ENCODE assay signal across 8 mouse cellular contexts in the genomic region with DNA sequence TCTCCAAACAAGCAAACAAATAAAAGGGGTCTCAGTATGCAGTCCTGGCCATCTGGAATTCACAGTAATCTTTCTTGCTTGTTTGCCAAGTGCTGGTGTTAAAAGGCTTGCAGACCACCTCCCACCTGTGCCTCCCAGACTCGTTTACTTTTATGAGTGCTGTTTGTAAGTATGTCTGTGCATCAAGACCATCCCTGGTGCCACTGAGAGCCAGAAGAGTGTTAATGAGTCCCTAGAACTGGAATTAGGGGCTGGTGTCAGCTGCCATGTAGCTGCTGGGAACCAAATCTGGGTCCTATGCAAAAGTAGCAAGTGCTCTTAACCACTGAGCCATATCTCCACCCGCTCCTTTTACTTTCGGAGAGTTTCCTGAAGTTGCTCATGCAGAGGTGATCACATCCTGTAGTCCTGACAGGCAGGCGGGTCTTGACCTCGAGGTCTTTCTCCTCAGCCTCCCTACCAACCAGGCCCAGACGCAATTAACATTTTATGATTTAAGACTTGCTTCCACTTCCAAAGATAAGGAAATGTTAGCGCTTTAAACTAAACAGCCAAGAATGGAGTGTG. TPM values are rescaled to one million over a fixed set of nuclear protein-coding genes. Genes with fewer than 3 reads are reported as not detected.
DNase-seq lines count a peak whose midpoint lies in the region; ATAC-seq and TF ChIP-seq lines count a peak whose summit lies in the region.

No protein-coding gene starts in this region.

- WGBS in liver, adult 2 months: 4% methylated on average over 7 of the region's 7 CpGs
- 13% methylated on average over 7 of the region's 7 CpGs for WGBS in embryonic facial prominence, embryonic 10.5 days
- WGBS in hindbrain, postnatal 0 days: 14% methylated on average over 7 of the region's 7 CpGs

- peak overlapping the region; percentile 86 for H3K4me2 ChIP-seq in hindbrain, postnatal 0 days (ENCODE audit: low read depth, low read length)
- peak overlapping the region; percentile 97 for H3K4me2 ChIP-seq in myocyte (ENCODE audit: low read depth)

- no peak for TF ChIP-seq CTCF in liver, adult 2 months (IDR thresholded peaks at IDR 0.05; ENCODE audit: low read depth, low read length)
- no peak for TF ChIP-seq CTCF in hindbrain, postnatal 0 days (IDR thresholded peaks at IDR 0.05; ENCODE audit: low read depth)

- DNase-seq in liver, adult 2 months (ENCODE audit: extremely low read depth, low read depth, low spot score): no peak
- DNase-seq in liver: no peak
- DNase-seq in embryonic facial prominence, embryonic 10.5 days (ENCODE audit: low spot score): no peak
- DNase-seq in hindbrain, postnatal 0 days (ENCODE audit: low spot score): no peak
- DNase-seq in left cerebral cortex, adult 9 months (ENCODE audit: low spot score in 2 of 2): no peak
- no peak for DNase-seq in frontal cortex, postnatal 25 days (ENCODE audit: low spot score in 2 of 2)
- no peak for DNase-seq in urinary bladder, postnatal 36 days (ENCODE audit: low spot score in 2 of 2)

- no peaks in the 10 kb centered on the region for H3K27me3 ChIP-seq in liver, adult 2 months (ENCODE audit: control insufficient read depth, insufficient read depth, low read length)
- no peaks in the 10 kb centered on the region for H3K27me3 ChIP-seq in embryonic facial prominence, embryonic 10.5 days (replicated peaks; ENCODE audit: low read depth, poor library complexity, severe bottlenecking)
- H3K27me3 ChIP-seq in hindbrain, postnatal 0 days (ENCODE audit: insufficient read depth, low read length): no peaks in the 10 kb centered on the region
- H3K27me3 ChIP-seq in myocyte (ENCODE audit: control insufficient read depth, insufficient read depth, insufficient read length): no peaks in the 10 kb centered on the region

- peak overlapping the region; percentile 92 for H3K9ac ChIP-seq in liver, adult 2 months (ENCODE audit: low read depth, low read length)
- H3K9ac ChIP-seq in hindbrain, postnatal 0 days (replicated peaks; ENCODE audit: low read length): peak overlapping the region; percentile 78

- no peak for ATAC-seq in hindbrain, postnatal 0 days

- peak overlapping the region; percentile 61 for H3ac ChIP-seq in myocyte (ENCODE audit: control insufficient read depth, insufficient read length)

- no peak for TF ChIP-seq POLR2A in liver, adult 2 months (IDR thresholded peaks at IDR 0.05; ENCODE audit: extremely low read depth, insufficient read depth, low read length)
- no peak for TF ChIP-seq POLR2A in myocyte (IDR thresholded peaks at IDR 0.05; ENCODE audit: insufficient read length, low read depth)

- peaks cover 14% of the 10 kb centered on the region for H3K4me1 ChIP-seq in liver, adult 2 months (ENCODE audit: control insufficient read depth, insufficient read depth, low read length)
- H3K4me1 ChIP-seq in embryonic facial prominence, embryonic 10.5 days: peaks cover 27% of the 10 kb centered on the region
- H3K4me1 ChIP-seq in hindbrain, postnatal 0 days (ENCODE audit: insufficient read depth, low read length): peaks cover 12% of the 10 kb centered on the region

- no peaks in the 10 kb centered on the region; the same call in 1 of the 2 replicates for H3K79me2 ChIP-seq in liver, adult 2 months (ENCODE audit: control insufficient read depth, insufficient read depth, low read length)
- H3K79me2 ChIP-seq in myocyte (ENCODE audit: control insufficient read depth, insufficient read depth): peaks cover 41% of the 10 kb centered on the region

- peaks cover 28% of the 10 kb centered on the region for H3K36me3 ChIP-seq in liver, adult 2 months (ENCODE audit: control insufficient read depth, insufficient read depth, low read length)
- peaks cover 71% of the 10 kb centered on the region for H3K36me3 ChIP-seq in embryonic facial prominence, embryonic 10.5 days (replicated peaks)
- H3K36me3 ChIP-seq in hindbrain, postnatal 0 days (ENCODE audit: insufficient read depth, low read length): peaks cover 41% of the 10 kb centered on the region
- H3K36me3 ChIP-seq in myocyte (ENCODE audit: control insufficient read depth, insufficient read depth): peaks cover 27% of the 10 kb centered on the region

- H3K4me3 ChIP-seq in liver, adult 2 months (ENCODE audit: insufficient read depth, low read depth, low read length): peak overlapping the region; percentile 98; the same call in 1 of the 2 replicates
- peak overlapping the region; percentile 81 for H3K4me3 ChIP-seq in embryonic facial prominence, embryonic 10.5 days
- peak overlapping the region; percentile 76 for H3K4me3 ChIP-seq in hindbrain, postnatal 0 days (ENCODE audit: low read length)
- H3K4me3 ChIP-seq in myocyte: peak overlapping the region; percentile 95

- H3K9me3 ChIP-seq in embryonic facial prominence, embryonic 10.5 days: no peaks in the 10 kb centered on the region
- no peaks in the 10 kb centered on the region for H3K9me3 ChIP-seq in hindbrain, postnatal 0 days (ENCODE audit: low read length)

- H3K27ac ChIP-seq in liver, adult 2 months (replicated peaks; ENCODE audit: insufficient read depth, low read depth, low read length): no peak overlapping the region
- H3K27ac ChIP-seq in embryonic facial prominence, embryonic 10.5 days (replicated peaks): peak overlapping the region; percentile 80
- peak overlapping the region; percentile 89; the same call in 1 of the 2 replicates for H3K27ac ChIP-seq in hindbrain, postnatal 0 days

TF ChIP-seq in myocyte, 11 proteins besides CTCF, POLR2A, EP300 and RAD21:
- TF ChIP-seq MYOG (IDR thresholded peaks at IDR 0.05; ENCODE audit: control insufficient read depth in 1 of 3, insufficient read depth in 1 of 3, insufficient read length in 2 of 3, low read depth in 2 of 3) (no peak), E2F4 (IDR thresholded peaks at IDR 0.05; ENCODE audit: insufficient read depth) (no peak), REST (IDR thresholded peaks at IDR 0.05; ENCODE audit: insufficient read depth, insufficient read length) (no peak), CEBPB (IDR thresholded peaks at IDR 0.05; ENCODE audit: insufficient read depth, poor library complexity, severe bottlenecking) (no peak), TCF12 (IDR thresholded peaks at IDR 0.05; ENCODE audit: insufficient read depth, poor library complexity, severe bottlenecking) (no peak), POLR2AphosphoS2 (IDR thresholded peaks at IDR 0.05; ENCODE audit: insufficient read length, low read depth) (no peak), SRF (IDR thresholded peaks at IDR 0.05; ENCODE audit: control insufficient read depth, insufficient read length, low read depth) (no peak)

RNA-seq across cellular contexts. Expression of gene Surf6, which starts 0.8 kb away (rescaled TPM):
- 6.2 and 7.8 TPM in 2 replicates for total RNA-seq in liver, adult 2 months (2014; rRNA removed)
- 6.1 and 6.2 TPM in 2 replicates for polyA plus RNA-seq in liver, adult 2 months (2012; rRNA removed)
- 33.5 and 37.1 TPM in 2 replicates for polyA plus RNA-seq in embryonic facial prominence, embryonic 10.5 days (2016; fragmentation: Nextera tagmentation; extraction: Ambion mirVana)
- 13.9 and 16.5 TPM in 2 replicates for total RNA-seq in hindbrain, postnatal 0 days (2014; rRNA removed)
- 20.5 and 22.3 TPM in 2 replicates for polyA plus RNA-seq in hindbrain, postnatal 0 days (2015; fragmentation: Nextera tagmentation; extraction: Ambion mirVana)
- polyA plus RNA-seq in myocyte (2012; fragmentation: generic; extraction: Trizol): 16.7 TPM

RNA-seq across cellular contexts. Expression of gene Med22, which starts 8.6 kb away (rescaled TPM):
- total RNA-seq in liver, adult 2 months (2014; rRNA removed): 12.9 and 16.8 TPM in 2 replicates
- polyA plus RNA-seq in liver, adult 2 months (2012; rRNA removed): 25.5 and 26.4 TPM in 2 replicates
- polyA plus RNA-seq in embryonic facial prominence, embryonic 10.5 days (2016; fragmentation: Nextera tagmentation; extraction: Ambion mirVana): 87.2 and 91.1 TPM in 2 replicates
- total RNA-seq in hindbrain, postnatal 0 days (2014; rRNA removed): 116 and 122 TPM in 2 replicates
- polyA plus RNA-seq in hindbrain, postnatal 0 days (2015; fragmentation: Nextera tagmentation; extraction: Ambion mirVana): 125 and 141 TPM in 2 replicates
- polyA plus RNA-seq in myocyte (2012; fragmentation: generic; extraction: Trizol): 38.6 TPM

RNA-seq across cellular contexts. Expression of gene Rpl7a, which starts 8.6 kb away (rescaled TPM):
- total RNA-seq in liver, adult 2 months (2014; rRNA removed): 721 and 835 TPM in 2 replicates
- 398 and 434 TPM in 2 replicates for polyA plus RNA-seq in liver, adult 2 months (2012; rRNA removed)
- polyA plus RNA-seq in embryonic facial prominence, embryonic 10.5 days (2016; fragmentation: Nextera tagmentation; extraction: Ambion mirVana): 720 and 721 TPM in 2 replicates
- 863 and 1,008 TPM in 2 replicates for total RNA-seq in hindbrain, postnatal 0 days (2014; rRNA removed)
- polyA plus RNA-seq in hindbrain, postnatal 0 days (2015; fragmentation: Nextera tagmentation; extraction: Ambion mirVana): 446 and 467 TPM in 2 replicates
- polyA plus RNA-seq in myocyte (2012; fragmentation: generic; extraction: Trizol): 2,027 TPM

RNA-seq across cellular contexts. Expression of gene Surf2, which starts 14.2 kb away (rescaled TPM):
- 10.0 and 10.3 TPM in 2 replicates for total RNA-seq in liver, adult 2 months (2014; rRNA removed)
- polyA plus RNA-seq in liver, adult 2 months (2012; rRNA removed): 11.6 and 14.5 TPM in 2 replicates
- 56.7 and 58.5 TPM in 2 replicates for polyA plus RNA-seq in embryonic facial prominence, embryonic 10.5 days (2016; fragmentation: Nextera tagmentation; extraction: Ambion mirVana)
- total RNA-seq in hindbrain, postnatal 0 days (2014; rRNA removed): 16.3 and 24.4 TPM in 2 replicates
- polyA plus RNA-seq in hindbrain, postnatal 0 days (2015; fragmentation: Nextera tagmentation; extraction: Ambion mirVana): 50.4 and 54.6 TPM in 2 replicates
- 34.9 TPM for polyA plus RNA-seq in myocyte (2012; fragmentation: generic; extraction: Trizol)

RNA-seq across cellular contexts. Expression of gene Surf1, which starts 14.4 kb away (rescaled TPM):
- total RNA-seq in liver, adult 2 months (2014; rRNA removed): 55.5 and 60.5 TPM in 2 replicates
- 51.7 and 57.2 TPM in 2 replicates for polyA plus RNA-seq in liver, adult 2 months (2012; rRNA removed)
- polyA plus RNA-seq in embryonic facial prominence, embryonic 10.5 days (2016; fragmentation: Nextera tagmentation; extraction: Ambion mirVana): 44.5 and 48.6 TPM in 2 replicates
- total RNA-seq in hindbrain, postnatal 0 days (2014; rRNA removed): 63.1 and 63.4 TPM in 2 replicates
- 112 and 117 TPM in 2 replicates for polyA plus RNA-seq in hindbrain, postnatal 0 days (2015; fragmentation: Nextera tagmentation; extraction: Ambion mirVana)
- 53.8 TPM for polyA plus RNA-seq in myocyte (2012; fragmentation: generic; extraction: Trizol)
